Mouse (Mus musculus) MEL (cell line): ENCODE data around the gene Jak3. TPM values are rescaled to one million over a fixed set of nuclear protein-coding genes. Genes with fewer than 3 reads are reported as not detected.

ENCODE experiments used
- DNase-seq: peaks from one replicate; pipeline ENCODE4 v3.0.0; 2011; ENCODE audit warnings: low read depth, low spot score
- H3K27ac ChIP-seq: 2 replicates; pipeline ENCODE4 v1.5.1; 2012; ENCODE audit warnings: low read depth, mild to moderate bottlenecking, control low read depth, low read length, moderate library complexity; ENCODE audit not compliant: control insufficient read depth
- H3K27me3 ChIP-seq, 2 experiments: fragments of 150-350 bp in 1 of 2; sonication (generic) in 1 of 2; 2 replicates each; pipeline ENCODE4 v1.6.1; 2012; ENCODE audit warnings: low read length in 2 of 2, mild to moderate bottlenecking in 2 of 2, improper control_type of control experiment in 1 of 2, moderate library complexity in 1 of 2; ENCODE audit not compliant: insufficient read depth in 2 of 2, control insufficient read depth in 1 of 2
- H3K36me3 ChIP-seq, 2 experiments: 2 replicates each; pipeline ENCODE4 v1.6.1; 2012 to 2014; ENCODE audit warnings: low read length in 2 of 2, improper control_type of control experiment in 1 of 2, inconsistent platforms in 1 of 2, mild to moderate bottlenecking in 1 of 2; ENCODE audit not compliant: insufficient read depth in 2 of 2, control insufficient read depth in 1 of 2
- H3K4me1 ChIP-seq, 2 experiments: fragments of 150-350 bp in 1 of 2; sonication (generic) in 1 of 2; 2 replicates each; pipeline ENCODE4 v1.6.1; 2012; ENCODE audit warnings: low read length in 2 of 2, improper control_type of control experiment in 1 of 2, mild to moderate bottlenecking in 1 of 2; ENCODE audit not compliant: insufficient read depth in 2 of 2, control insufficient read depth in 1 of 2
- H3K4me3 ChIP-seq, 2 experiments: fragments of 150-350 bp in 1 of 2; sonication (generic) in 1 of 2; 2 replicates each; pipeline ENCODE4 v1.5.1; 2012; ENCODE audit warnings: low read depth in 2 of 2, low read length in 2 of 2, mild to moderate bottlenecking in 2 of 2, moderate library complexity in 2 of 2, control low read depth in 1 of 2, improper control_type of control experiment in 1 of 2; ENCODE audit not compliant: control insufficient read depth in 1 of 2, insufficient read depth in 1 of 2
- H3K79me2 ChIP-seq: 2 replicates; pipeline ENCODE4 v1.6.1; 2012; ENCODE audit warnings: mild to moderate bottlenecking, low read length, moderate library complexity; ENCODE audit not compliant: control insufficient read depth, poor library complexity, insufficient read depth
- H3K9ac ChIP-seq: 2 replicates; pipeline ENCODE4 v1.6.1; 2012; ENCODE audit warnings: low read depth, mild to moderate bottlenecking, control low read depth, low read length, moderate library complexity; ENCODE audit not compliant: control insufficient read depth, poor library complexity, severe bottlenecking
- H3K9me3 ChIP-seq: fragments of 150-350 bp; sonication (generic); replicated peaks from 2 replicates; pipeline ENCODE4 v1.6.1; 2012; ENCODE audit warnings: mild to moderate bottlenecking, low read length, improper control_type of control experiment, moderate library complexity; ENCODE audit not compliant: insufficient read depth
- CTCF ChIP-seq, 3 experiments: IDR thresholded peaks in 2 of 3; conservative IDR thresholded peaks in 1 of 3; 2 replicates each; pipeline ENCODE4 v1.5.1; 2011 to 2012; ENCODE audit warnings: low read length in 3 of 3, low read depth in 2 of 3, mild to moderate bottlenecking in 2 of 3, improper control_type of control experiment in 1 of 3, inconsistent platforms in 1 of 3, mixed read lengths in 1 of 3, moderate library complexity in 1 of 3; ENCODE audit not compliant: control insufficient read depth in 1 of 3, insufficient read depth in 1 of 3, poor library complexity in 1 of 3, severe bottlenecking in 1 of 3
- ELF1 ChIP-seq: IDR thresholded peaks from 2 replicates; pipeline ENCODE4 v1.6.1; 2014; ENCODE audit warnings: low read depth, mild to moderate bottlenecking, inconsistent platforms, low read length, improper control_type of control experiment, moderate library complexity
- GABPA ChIP-seq: IDR thresholded peaks from 2 replicates; pipeline ENCODE4 v1.6.1; 2012; ENCODE audit warnings: low read depth, mild to moderate bottlenecking, inconsistent platforms, low read length, improper control_type of control experiment, moderate library complexity
- HCFC1 ChIP-seq: IDR thresholded peaks from 2 replicates; pipeline ENCODE4 v1.6.1; 2012; ENCODE audit warnings: low read depth, mild to moderate bottlenecking, inconsistent platforms, low read length, improper control_type of control experiment, moderate library complexity
- MAX ChIP-seq: IDR thresholded peaks from 2 replicates; pipeline ENCODE4 v1.6.1; 2011; ENCODE audit warnings: low read length, improper control_type of control experiment
- MAZ ChIP-seq: IDR thresholded peaks from 2 replicates; pipeline ENCODE4 v1.6.1; 2012; ENCODE audit warnings: low read depth, mild to moderate bottlenecking, inconsistent platforms, low read length, improper control_type of control experiment
- MXI1 ChIP-seq: IDR thresholded peaks from 2 replicates; pipeline ENCODE4 v1.6.1; 2011; ENCODE audit warnings: mild to moderate bottlenecking, low read depth, low read length, improper control_type of control experiment
- NELFE ChIP-seq: IDR thresholded peaks from 2 replicates; pipeline ENCODE4 v1.6.1; 2011; ENCODE audit warnings: low read depth, low read length, improper control_type of control experiment
- NRF1 ChIP-seq: IDR thresholded peaks from 2 replicates; pipeline ENCODE4 v1.6.1; 2014; ENCODE audit warnings: low read depth, mild to moderate bottlenecking, inconsistent platforms, low read length, improper control_type of control experiment, moderate library complexity; ENCODE audit not compliant: poor library complexity, insufficient read depth, severe bottlenecking
- POLR2A ChIP-seq, 2 experiments: IDR thresholded peaks; 2 replicates each; pipeline ENCODE4 v1.6.1; 2011 to 2012; ENCODE audit warnings: low read length in 2 of 2, mild to moderate bottlenecking in 2 of 2, control low read depth in 1 of 2, improper control_type of control experiment in 1 of 2, low read depth in 1 of 2, moderate library complexity in 1 of 2; ENCODE audit not compliant: control insufficient read depth in 1 of 2, insufficient read depth in 1 of 2, poor library complexity in 1 of 2
- POLR2AphosphoS2 ChIP-seq: IDR thresholded peaks from 2 replicates; pipeline ENCODE4 v1.6.1; 2011; ENCODE audit warnings: low read length, improper control_type of control experiment
- SIN3A ChIP-seq: IDR thresholded peaks from 2 replicates; pipeline ENCODE4 v1.6.1; 2012; ENCODE audit warnings: low read length, improper control_type of control experiment, inconsistent platforms
- TCF12 ChIP-seq: IDR thresholded peaks from 2 replicates; pipeline ENCODE4 v1.6.1; 2014; ENCODE audit warnings: low read depth, mild to moderate bottlenecking, inconsistent platforms, low read length, improper control_type of control experiment, moderate library complexity
- UBTF ChIP-seq: IDR thresholded peaks from 2 replicates; pipeline ENCODE4 v1.6.1; 2012; ENCODE audit warnings: low read depth, mild to moderate bottlenecking, inconsistent platforms, low read length, improper control_type of control experiment, moderate library complexity, borderline replicate concordance; ENCODE audit not compliant: insufficient read depth
- USF1 ChIP-seq: IDR thresholded peaks from 2 replicates; pipeline ENCODE4 v1.6.1; 2014; ENCODE audit warnings: low read depth, mild to moderate bottlenecking, inconsistent platforms, low read length, improper control_type of control experiment, moderate library complexity
- ZKSCAN1 ChIP-seq: IDR thresholded peaks from 2 replicates; pipeline ENCODE4 v1.6.1; 2012; ENCODE audit warnings: low read depth, mild to moderate bottlenecking, inconsistent platforms, low read length, improper control_type of control experiment, moderate library complexity
- ZMIZ1 ChIP-seq: IDR thresholded peaks from 2 replicates; pipeline ENCODE4 v1.6.1; 2012; ENCODE audit warnings: low read depth, mild to moderate bottlenecking, inconsistent platforms, low read length, improper control_type of control experiment, moderate library complexity
- ZNF384 ChIP-seq: IDR thresholded peaks from 2 replicates; pipeline ENCODE4 v1.6.1; 2012; ENCODE audit warnings: low read depth, mild to moderate bottlenecking, inconsistent platforms, low read length, improper control_type of control experiment
- polyA plus RNA-seq, 2 experiments: library from polyadenylated mRNA; stranded (reverse) in 1 of 2; unstranded in 1 of 2; fragments of >175 nt in 1 of 2; fragments of >200 nt in 1 of 2; gene quantifications; 2 replicates each; pipeline versions ENCODE4 v1.2.1 to v1.2.4; 2012; ENCODE audit warnings: low replicate concordance in 2 of 2, low read depth in 1 of 2; ENCODE audit not compliant: insufficient read length in 2 of 2, insufficient read depth in 1 of 2, missing spikeins in 1 of 2
- total RNA-seq: library from RNA; depleted of rRNA; stranded (reverse); fragments of 300-350 nt; gene quantifications from 2 replicates; pipeline ENCODE4 v1.2.3, GENCODE M21; 2012; rRNA removed

The Jak3 gene
- 4.2 and 5.1 TPM in 2 replicates for total RNA-seq
- polyA plus RNA-seq, result 10 to 100 TPM in 1 of 2 experiments, not detected in 1; 12.4 TPM

DNA sequence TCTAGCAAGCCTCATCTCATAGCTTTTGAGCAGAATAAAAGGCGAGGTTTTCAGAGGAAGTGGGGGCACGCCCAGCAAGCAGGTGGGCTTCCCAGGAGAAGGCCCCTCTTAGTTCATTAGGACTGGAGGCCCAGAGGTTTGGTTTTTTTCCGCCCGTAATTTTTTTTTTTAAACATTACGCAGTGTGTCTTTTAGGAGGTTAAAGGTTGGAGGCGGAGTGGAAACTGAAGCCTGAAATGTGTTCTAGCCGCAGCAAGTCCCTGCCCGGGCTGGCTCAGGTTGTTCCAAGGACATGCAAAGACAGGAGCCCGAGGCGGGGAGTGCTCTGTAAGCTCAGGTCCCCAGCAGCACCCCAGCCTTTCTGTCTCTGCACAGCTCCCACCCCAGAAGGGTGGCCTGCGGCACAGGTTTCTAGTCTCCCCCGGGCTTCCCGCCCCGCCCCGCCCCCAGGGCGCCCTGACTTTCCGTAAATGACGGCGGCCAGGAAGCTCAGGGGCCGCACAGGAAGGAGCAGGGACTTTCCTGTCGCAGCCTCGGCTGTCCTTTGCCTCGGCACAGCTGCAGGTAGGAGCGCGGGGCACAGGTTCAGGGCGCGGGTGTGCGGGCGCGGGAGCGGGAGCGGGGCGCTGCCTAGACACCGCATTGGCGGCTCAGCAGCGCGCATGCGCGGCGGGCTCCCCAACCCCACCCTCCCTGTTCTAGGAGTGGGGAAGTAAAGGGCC lies at the start of gene Jak3:
TSS of gene Jak3 (plus strand) at position 277 of the 722 bp plus-strand sequence.
- DNase-seq, result peak; percentile 83
- Histone ChIP-seq H3K79me2 (peaks cover 1% of the 10 kb centered on the region; the same call in 1 of the 2 replicates), H3K36me3 (peaks cover 0 to 4% of the 10 kb centered on the region in 2 experiments; a peak in 1 of 4 replicates), H3K27me3 (no peaks in the 10 kb centered on the region), H3K4me3 (peak within 1 kb of the TSS; percentile 68 to 85), H3K4me1 (peaks cover 2 to 13% of the 10 kb centered on the region in 2 experiments; a peak in 2 of 4 replicates), H3K9ac (peak within 1 kb of the TSS; percentile 96), H3K9me3 (no peaks in the 10 kb centered on the region), H3K27ac (peak within 1 kb of the TSS; percentile 69)
- TF ChIP-seq POLR2AphosphoS2, result 0 out of 2 replicates have a peak, but pooled peaks have one; percentile 32
- peak; percentile 68 for TF ChIP-seq SIN3A
- TF ChIP-seq ZNF384, result peak; percentile 68; the same call in 1 of the 2 replicates
- 0 out of 2 replicates have a peak, but pooled peaks have one; percentile 40 for TF ChIP-seq MAX
- peak; percentile 55; the same call in 1 of the 2 replicates for TF ChIP-seq ZMIZ1
- TF ChIP-seq UBTF, result no peak
- no peak for TF ChIP-seq CTCF (IDR thresholded peaks at IDR 0.05 in 2 of 3, conservative IDR thresholded peaks at IDR 0.05 in 1 of 3; ENCODE audit: control insufficient read depth in 1 of 3, insufficient read depth in 1 of 3, low read depth in 2 of 3, low read length in 3 of 3, poor library complexity in 1 of 3, severe bottlenecking in 1 of 3)
- peak; percentile 37; the same call in 1 of the 2 replicates for TF ChIP-seq TCF12
- TF ChIP-seq GABPA, result no peak
- TF ChIP-seq MXI1, result no peak
- peak; percentile 84 for TF ChIP-seq NRF1
- peak; percentile 67 to 70; a peak in 3 of 4 replicates for TF ChIP-seq POLR2A (IDR thresholded peaks at IDR 0.05; ENCODE audit: control insufficient read depth in 1 of 2, insufficient read depth in 1 of 2, low read depth in 1 of 2, low read length in 2 of 2, poor library complexity in 1 of 2)
- peak; percentile 29; the same call in 1 of the 2 replicates for TF ChIP-seq USF1
- 0 out of 2 replicates have a peak, but pooled peaks have one; percentile 71 for TF ChIP-seq MAZ
- TF ChIP-seq ELF1, result 0 out of 2 replicates have a peak, but pooled peaks have one; percentile 9
- TF ChIP-seq NELFE, result peak; percentile 67
- TF ChIP-seq ZKSCAN1, result no peak
- TF ChIP-seq HCFC1, result peak; percentile 50; the same call in 1 of the 2 replicates
